Mouse (Mus musculus) brain, embryonic 18.5 days (tissue): ENCODE measurements at regions not wholly inside any gene's neighbourhood (a gene's known extent, or its start where the extent isn't known, plus 50 kb on each side); places are given as distances from the start of the nearest gene placed in this dataset.

Experiments used
- DNase-seq: peaks from one replicate; pipeline ENCODE4 v3.0.0-alpha.2; 2012; ENCODE audit warnings: low read depth, low spot score

- DNase-seq = no peak
Measured at GRCm38 (mm10) chr12:88530450-88531143, 170.2 kb downstream of the Adck1 start.

DNA sequence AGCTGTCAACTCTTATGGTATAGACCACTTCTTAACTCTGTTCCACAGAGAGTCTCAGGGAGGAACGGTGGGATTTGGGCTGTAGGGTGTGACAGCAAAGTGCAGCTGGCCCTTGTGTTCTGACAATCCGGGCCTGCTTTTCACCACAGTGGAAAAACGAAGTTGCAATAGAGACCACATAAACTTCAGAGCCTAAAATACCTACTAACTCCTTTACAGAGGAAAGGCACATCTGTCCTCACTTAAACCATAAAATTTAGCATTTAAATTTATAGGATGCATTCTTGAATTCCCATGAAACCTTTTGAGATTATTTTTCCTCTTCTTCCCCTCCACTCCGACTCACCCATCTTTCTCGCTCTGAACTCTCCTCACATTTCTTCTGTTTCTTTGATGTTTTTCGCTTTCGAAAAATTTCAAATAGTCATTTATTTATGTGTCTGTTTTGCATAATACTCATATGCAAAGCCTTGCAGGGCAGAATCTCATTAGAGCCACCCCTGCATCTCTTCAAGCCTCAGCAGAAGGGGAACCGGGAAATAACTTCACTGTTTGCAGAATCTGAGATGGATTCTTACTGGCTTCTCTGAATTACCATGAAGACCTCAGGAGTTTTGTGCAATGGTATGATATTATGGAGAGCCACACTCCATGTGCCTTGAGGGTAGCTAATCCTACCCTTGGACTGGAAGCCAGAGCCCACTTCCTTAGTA lies 172.1 kb downstream of the Adck1 start:
- DNase-seq = no peak

DNA sequence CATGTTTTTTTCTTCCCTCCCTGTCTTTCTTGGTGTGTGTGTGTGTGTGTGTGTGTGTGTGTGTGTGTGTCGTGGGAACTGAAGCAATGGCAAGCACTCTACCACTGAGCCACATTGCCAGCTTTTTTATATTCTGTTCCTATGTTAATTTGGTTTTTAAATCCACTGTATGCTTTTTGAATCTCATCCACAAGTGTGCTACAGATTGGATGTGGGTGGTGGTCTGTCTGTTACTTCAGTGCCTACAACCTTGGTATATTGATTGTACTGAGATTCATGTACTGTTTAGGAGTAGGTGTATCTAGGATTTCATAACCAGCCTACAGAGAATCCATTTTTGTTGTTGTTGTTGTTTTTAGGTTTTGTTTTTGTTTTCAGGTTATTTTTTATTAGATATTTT lies 170.8 kb upstream of the Nrxn3 start:
- no peak for DNase-seq

DNA sequence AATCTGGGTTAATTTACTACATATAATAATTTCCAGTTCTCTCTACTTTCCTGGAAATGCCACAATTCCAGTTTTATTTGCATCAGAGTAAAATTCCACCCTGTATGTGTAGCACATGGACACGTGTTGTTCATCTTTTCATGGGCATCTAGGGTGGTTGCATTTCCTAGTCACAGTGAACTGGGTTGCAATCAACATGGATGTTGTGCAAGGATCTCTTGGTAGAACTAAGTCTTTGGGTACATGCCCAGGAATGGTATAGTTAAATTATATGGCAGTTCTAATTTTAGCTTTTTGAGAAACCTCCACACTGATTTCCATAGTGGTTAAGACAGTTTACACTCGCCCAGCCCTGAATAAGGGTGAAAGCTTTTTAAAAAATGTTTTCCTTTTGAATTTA lies 167.2 kb upstream of the Nrxn3 start:
- DNase-seq = no peak

- DNase-seq = no peak
Measured at GRCm38 (mm10) chr12:88558036-88558435, 164.6 kb upstream of the Nrxn3 start.

GRCm38 (mm10) chr12:88579974-88580373 lies 142.7 kb upstream of the Nrxn3 start:
- DNase-seq = peak; percentile 36

- no peak for DNase-seq
Measured at GRCm38 (mm10) chr12:88605939-88606338, 116.7 kb upstream of the Nrxn3 start.

DNA sequence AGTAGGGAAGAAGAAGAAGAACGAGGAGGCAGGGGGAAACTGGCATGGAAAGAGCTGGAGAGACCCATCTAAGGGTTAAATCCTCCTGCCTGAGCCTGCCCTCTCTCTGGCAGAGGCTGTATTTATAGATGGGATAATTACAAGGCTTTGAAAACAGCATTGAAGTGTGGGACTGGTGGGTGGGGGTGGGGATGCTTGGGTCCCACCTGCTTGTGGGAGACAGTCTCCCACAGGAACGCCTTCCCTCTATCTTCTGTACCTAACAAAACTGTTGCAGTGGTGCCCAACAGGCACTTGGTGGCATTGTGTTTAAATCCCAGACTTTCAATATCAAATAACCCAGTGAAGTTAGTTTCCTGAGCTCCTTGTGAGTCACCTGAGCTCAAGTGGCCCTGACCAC lies 102.6 kb upstream of the Nrxn3 start:
- DNase-seq = no peak

DNA sequence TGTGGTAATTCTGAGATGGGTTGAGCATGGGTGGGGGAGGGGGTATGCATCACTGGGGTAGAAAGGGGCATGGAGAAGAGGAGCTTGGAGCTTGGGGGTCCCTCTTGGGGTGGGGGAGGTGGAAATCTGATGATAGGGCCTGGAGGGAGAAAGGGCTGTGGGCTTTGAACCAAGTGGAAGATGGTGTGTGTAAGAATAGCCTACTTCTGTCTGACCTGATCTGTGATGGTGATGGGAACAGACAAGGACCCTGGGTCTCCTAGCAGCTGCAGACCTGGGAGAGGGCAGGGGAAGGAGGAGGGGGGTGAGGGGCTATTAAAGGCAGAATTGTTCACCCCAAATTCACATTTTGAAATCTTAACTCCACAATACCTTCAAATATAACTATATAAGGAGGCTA lies 78.4 kb upstream of the Nrxn3 start:
- no peak for DNase-seq

DNA sequence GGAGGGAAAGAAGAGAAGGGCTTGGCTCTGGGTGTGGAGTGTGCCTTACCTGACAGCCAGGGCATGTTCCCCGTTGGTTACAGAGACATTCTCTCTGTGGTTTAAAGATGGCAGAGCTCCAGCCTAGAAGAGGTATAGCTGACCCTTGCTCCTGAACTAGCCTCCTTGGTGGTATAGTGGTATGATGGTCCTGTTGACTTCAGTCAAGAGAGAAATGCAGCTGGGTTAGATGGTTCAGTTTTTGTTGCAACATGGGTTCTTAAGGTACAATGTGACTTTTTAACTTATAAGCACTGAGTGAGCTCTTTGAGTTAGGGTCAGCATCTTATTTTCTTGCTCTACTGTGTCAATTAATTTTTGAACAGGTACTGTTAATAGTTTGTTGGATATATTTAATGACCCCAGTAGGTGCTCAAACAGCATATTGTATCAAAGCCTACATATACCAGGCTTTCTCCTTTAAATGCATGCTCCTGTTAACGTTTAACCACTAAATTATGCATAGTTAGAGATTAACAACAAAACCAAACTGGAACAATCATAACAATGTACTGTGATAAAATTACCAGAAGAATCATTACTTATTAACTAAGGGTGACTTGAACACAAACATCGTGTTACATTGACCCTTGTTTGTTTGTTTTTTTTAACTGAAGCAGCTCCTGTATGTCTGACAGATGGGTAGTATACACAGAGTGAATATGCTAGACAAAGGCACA lies 70.5 kb upstream of the Nrxn3 start:
- DNase-seq = no peak
